Mouse (Mus musculus) neural tube, embryonic 14.5 days (tissue): Measurements from ENCODE around the gene Ctcfl. TPM values are rescaled to one million over a fixed set of nuclear protein-coding genes. Genes with fewer than 3 reads are reported as not detected.
"Not testable (repeated sequence)": the region's sequence is repeated elsewhere in the genome, so short reads cannot be mapped to it uniquely, and the experiment has no call there.

ENCODE experiments used
- ATAC-seq: fragments of 200-750 bp; cut with Nextera tagmentation; 2 replicates; pipeline ENCODE4 v1.8.0; 2017; ENCODE audit warnings: low read depth, mild to moderate bottlenecking, moderate TSS enrichment, moderate library complexity
- H3K27ac ChIP-seq: fragments of 300-500 bp; sonication (generic); 2 replicates; pipeline ENCODE4 v1.5.1; 2014; ENCODE audit warnings: low read depth, mild to moderate bottlenecking, control low read depth, low read length, moderate library complexity, mixed read lengths
- H3K27me3 ChIP-seq: fragments of 300-500 bp; sonication (generic); 2 replicates; pipeline ENCODE4 v1.6.1; 2014; ENCODE audit warnings: low read length; ENCODE audit not compliant: control insufficient read depth, insufficient read depth
- H3K36me3 ChIP-seq: fragments of 300-500 bp; sonication (generic); 2 replicates; pipeline ENCODE4 v1.6.1; 2014; ENCODE audit warnings: low read length, mixed read lengths; ENCODE audit not compliant: control insufficient read depth, insufficient read depth
- H3K4me1 ChIP-seq: fragments of 300-500 bp; sonication (generic); 2 replicates; pipeline ENCODE4 v1.6.1; 2014; ENCODE audit warnings: low read length; ENCODE audit not compliant: control insufficient read depth, insufficient read depth
- H3K4me2 ChIP-seq: fragments of 300-500 bp; sonication (generic); 2 replicates; pipeline ENCODE4 v1.6.1; 2014; ENCODE audit warnings: mild to moderate bottlenecking, low read depth, low read length, control low read depth
- H3K4me3 ChIP-seq: fragments of 300-500 bp; sonication (generic); 2 replicates; pipeline ENCODE4 v1.5.1; 2014; ENCODE audit warnings: low read depth, low read length, control low read depth, mixed read lengths
- H3K9ac ChIP-seq: fragments of 300-500 bp; sonication (generic); replicated peaks from 2 replicates; pipeline ENCODE4 v1.6.1; 2014; ENCODE audit warnings: low read depth, mild to moderate bottlenecking, control low read depth, low read length, mixed read lengths
- H3K9me3 ChIP-seq: fragments of 300-500 bp; sonication (generic); 2 replicates; pipeline ENCODE4 v1.6.1; 2016; ENCODE audit warnings: low read length; ENCODE audit not compliant: control insufficient read depth
- WGBS: fragments of 180-500 bp; shearing (Covaris S2); extraction: QIAGEN DNeasy Blood & Tissue Kit; methylation state at CpG from one replicate; pipeline ENCODE4 v1.1.7; 2014; 5-methylcytosine and 5-hydroxymethylcytosine counted together
- polyA plus RNA-seq: library from polyadenylated mRNA; unstranded; fragments of >200 nt; fragmentation: Nextera tagmentation; extraction: Ambion mirVana; gene quantifications from 2 replicates; pipeline ENCODE4 v1.2.1, GENCODE M21; 2014

Ctcfl gene
- polyA plus RNA-seq, 1 experiment from 2014 or later = 0.08 TPM

DNA sequence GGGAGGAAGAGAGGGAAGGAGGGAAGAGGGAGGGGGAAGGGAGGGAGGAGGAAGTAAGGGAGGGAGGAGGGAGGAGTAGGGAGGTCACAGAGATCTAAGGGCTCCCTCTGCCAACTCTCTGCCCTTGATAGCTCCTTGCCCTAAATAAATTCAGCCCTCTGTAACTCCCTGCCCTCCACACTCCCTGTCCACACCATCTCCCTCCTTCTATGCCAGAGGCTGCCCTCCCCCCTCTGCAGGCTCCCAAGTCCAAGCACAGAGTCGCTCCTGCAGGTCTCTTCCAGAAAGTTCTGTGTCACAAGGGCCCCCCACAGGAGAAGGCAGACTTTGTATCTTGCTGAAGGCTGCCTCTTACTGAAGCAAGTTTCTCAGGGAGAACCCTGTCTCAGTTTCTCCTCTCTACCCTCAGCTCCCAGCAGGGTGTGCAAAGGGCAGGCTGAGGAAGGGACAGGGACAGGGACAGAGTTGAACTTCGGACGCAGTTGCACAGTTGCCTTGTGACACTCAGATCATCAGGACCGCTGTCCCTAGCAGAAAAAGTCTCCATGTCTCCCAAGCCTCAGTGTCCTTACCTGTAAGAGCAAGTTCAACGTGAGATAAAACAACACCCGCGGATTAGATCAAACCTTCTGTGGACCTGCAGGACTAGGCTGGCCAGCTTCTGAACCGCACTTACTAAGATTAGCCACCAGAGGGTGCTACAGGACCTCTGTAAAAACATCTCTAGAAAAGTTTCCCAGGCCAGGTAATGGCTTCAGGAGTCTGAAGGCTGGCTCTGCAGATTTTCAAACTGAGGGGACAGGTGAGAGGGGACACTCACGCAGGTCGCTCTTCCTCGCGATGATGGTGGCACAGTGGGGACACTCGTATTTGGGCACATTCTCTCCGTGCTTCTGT is 12.2 kb downstream of the Ctcfl start:
- WGBS = 23% methylated on average over 14 of the region's 14 CpGs

DNA sequence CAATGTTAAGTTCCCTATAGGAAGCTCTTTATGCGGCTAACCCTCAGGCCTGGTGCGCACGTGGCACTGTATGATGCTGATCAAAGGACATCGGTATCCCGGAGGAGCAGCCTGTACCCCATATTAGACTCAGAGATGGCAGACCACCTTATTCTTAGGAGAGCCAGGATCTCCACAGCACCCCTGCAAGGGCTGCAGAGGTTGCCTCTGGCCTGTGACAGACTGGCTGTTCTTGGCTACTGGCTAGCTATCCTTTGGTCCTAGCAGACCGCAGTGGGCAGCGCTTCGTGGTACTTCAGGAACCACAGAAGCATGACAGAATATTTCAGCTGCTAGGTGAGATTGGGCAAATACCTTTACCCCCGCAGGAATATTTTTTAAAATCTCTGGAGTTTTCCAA is 12.9 kb downstream of the Ctcfl start:
- Histone ChIP-seq H3K27me3 (no peaks in the 10 kb centered on the region), H3K36me3 (no peaks in the 10 kb centered on the region), H3K9me3 (no peaks in the 10 kb centered on the region), H3K4me1 (no peaks in the 10 kb centered on the region), H3K27ac (no peak overlapping the region), H3K4me2 (no peak overlapping the region), H3K4me3 (no peak overlapping the region), H3K9ac (no peak overlapping the region)
- 88% methylated on average over 9 of the region's 9 CpGs for WGBS
- no peak for ATAC-seq

More for the DNA sequence above, 12.2 kb downstream of the Ctcfl start:
- no peak overlapping the region for H3K4me2 ChIP-seq
- no peaks in the 10 kb centered on the region for H3K36me3 ChIP-seq
- H3K27ac ChIP-seq = no peak overlapping the region
- no peak overlapping the region for H3K9ac ChIP-seq
- no peaks in the 10 kb centered on the region for H3K27me3 ChIP-seq
- no peak overlapping the region for H3K4me3 ChIP-seq
- no peaks in the 10 kb centered on the region for H3K9me3 ChIP-seq
- H3K4me1 ChIP-seq = no peaks in the 10 kb centered on the region
- peak; percentile 21; the same call in 1 of the 2 replicates for ATAC-seq

DNA sequence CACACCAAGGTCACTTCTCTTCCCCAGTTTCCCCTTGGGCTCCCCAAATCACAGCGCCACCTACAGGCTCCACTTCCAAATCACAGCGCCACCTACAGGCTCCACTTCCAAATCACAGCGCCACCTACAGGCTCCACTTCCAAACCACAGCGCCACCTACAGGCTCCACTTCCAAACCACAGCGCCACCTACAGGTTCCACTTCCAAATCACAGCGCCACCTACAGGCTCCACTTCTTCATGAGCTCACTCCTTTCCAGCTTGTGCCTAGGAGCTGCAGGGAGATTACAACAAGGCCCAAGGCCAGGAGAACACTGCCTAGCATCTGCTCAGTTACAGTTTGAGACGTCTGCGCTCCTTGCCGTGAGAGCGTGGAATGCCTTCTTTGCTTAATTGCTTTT is 22.0 kb downstream of the Ctcfl start:
- not testable (repeated sequence) for ATAC-seq, H3K4me3 ChIP-seq

DNA sequence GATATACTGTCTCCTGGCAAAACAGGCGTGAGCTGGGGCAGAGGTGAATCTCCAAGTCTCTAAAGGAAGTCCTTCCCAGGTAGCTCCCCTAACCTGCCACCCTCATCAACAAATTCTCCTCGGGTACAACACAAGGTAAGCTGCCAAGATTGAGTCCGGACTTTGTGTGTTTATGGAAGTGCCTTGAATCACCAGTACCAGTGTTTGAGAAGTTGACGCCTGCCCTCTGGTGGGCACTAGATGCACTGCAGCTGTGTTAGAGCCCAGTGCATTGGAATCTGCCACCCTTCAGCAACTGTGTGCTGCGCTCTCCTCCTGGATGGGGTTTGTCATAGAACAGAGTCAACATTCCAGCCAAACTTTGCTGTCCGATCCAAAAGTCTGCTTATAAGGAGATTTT is 29.9 kb downstream of the Ctcfl start:
- no peak overlapping the region for H3K27ac ChIP-seq
- H3K4me2 ChIP-seq = no peak overlapping the region
- H3K9ac ChIP-seq = no peak overlapping the region
- H3K36me3 ChIP-seq = no peaks in the 10 kb centered on the region
- no peaks in the 10 kb centered on the region for H3K27me3 ChIP-seq
- H3K9me3 ChIP-seq = no peaks in the 10 kb centered on the region
- peak; percentile 56; the same call in 1 of the 2 replicates for ATAC-seq
- no peaks in the 10 kb centered on the region for H3K4me1 ChIP-seq
- H3K4me3 ChIP-seq = no peak overlapping the region
- WGBS = 22% methylated on average over 6 of the region's 6 CpGs

More for the DNA sequence above, 22.0 kb downstream of the Ctcfl start:
- H3K9ac ChIP-seq, H3K27ac ChIP-seq, H3K4me2 ChIP-seq, H3K9me3 ChIP-seq, H3K27me3 ChIP-seq, H3K4me1 ChIP-seq, H3K36me3 ChIP-seq: not testable (repeated sequence)
- 90% methylated on average over 10 of the region's 10 CpGs for whole genome bisulfite sequencing

DNA sequence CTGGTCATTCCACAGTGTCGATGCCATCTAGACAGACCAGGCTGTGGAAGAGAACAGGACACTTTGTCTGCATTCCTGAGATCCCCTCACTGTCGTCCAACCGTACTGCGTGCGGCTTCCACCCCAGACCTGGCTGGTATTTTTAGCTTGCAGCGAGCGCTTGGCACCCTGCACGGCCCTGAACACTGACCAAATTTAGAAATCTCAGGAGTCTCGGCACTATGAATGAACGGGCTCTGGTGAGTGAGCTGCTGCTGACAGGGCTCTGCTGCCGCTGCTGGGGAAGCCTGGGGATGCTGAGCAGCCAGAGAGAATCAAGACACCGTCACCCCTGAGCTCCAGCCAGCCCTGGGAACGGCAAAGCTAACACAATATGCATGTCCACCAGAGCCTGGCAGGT is 31.9 kb downstream of the Ctcfl start:
- Histone ChIP-seq H3K27me3 (no peaks in the 10 kb centered on the region), H3K9me3 (no peaks in the 10 kb centered on the region), H3K9ac (no peak overlapping the region), H3K36me3 (no peaks in the 10 kb centered on the region), H3K4me3 (no peak overlapping the region), H3K27ac (no peak overlapping the region), H3K4me1 (no peaks in the 10 kb centered on the region), H3K4me2 (no peak overlapping the region)
- WGBS = 72% methylated on average over 13 of the region's 13 CpGs
- ATAC-seq = no peak

DNA sequence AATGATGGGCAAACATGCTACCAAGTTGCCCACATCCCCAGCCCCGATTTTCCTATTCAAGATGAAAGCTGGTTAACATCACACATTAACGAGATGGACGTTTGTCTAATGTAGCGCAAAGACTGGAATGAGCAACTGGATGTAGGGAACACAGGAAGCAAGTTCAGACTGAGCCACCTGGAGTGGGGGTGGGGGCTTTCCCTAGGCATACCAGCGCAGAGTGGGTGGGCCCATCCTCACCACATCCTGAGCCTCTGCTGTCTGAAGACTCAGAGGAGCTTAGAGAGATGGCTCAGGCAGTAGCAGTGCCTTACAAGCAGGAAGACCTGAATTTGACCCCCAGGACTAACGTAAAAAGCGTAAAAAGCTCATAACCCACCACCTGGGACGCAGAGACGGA is 33.6 kb downstream of the Ctcfl start:
- no peak overlapping the region for H3K9ac ChIP-seq
- H3K4me3 ChIP-seq = no peak overlapping the region
- no peaks in the 10 kb centered on the region for H3K9me3 ChIP-seq
- H3K27me3 ChIP-seq = no peaks in the 10 kb centered on the region
- WGBS = 85% methylated on average over 9 of the region's 9 CpGs
- no peak overlapping the region for H3K4me2 ChIP-seq
- H3K27ac ChIP-seq = no peak overlapping the region
- no peak for ATAC-seq
- no peaks in the 10 kb centered on the region for H3K36me3 ChIP-seq
- no peaks in the 10 kb centered on the region for H3K4me1 ChIP-seq

DNA sequence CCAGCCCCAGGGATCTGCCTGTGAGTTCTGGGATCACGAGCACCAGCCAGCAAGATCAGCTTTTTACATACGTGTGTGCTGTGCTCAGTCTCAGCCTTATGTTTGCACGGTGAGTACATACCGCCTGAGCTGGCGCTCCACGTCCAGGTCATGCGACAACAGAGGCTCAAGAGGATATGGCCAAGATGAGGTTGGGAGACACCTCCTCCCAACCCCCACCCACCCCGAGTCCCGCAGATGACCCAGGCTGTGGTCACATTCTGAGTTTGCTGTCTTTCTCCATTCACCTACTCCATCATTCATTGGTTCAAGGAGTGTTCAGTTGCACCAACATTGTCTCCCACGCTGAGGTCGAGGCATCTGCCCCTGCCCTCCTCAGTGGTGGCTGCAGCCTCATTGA is 34.5 kb downstream of the Ctcfl start:
- H3K27me3 ChIP-seq = no peaks in the 10 kb centered on the region
- H3K4me2 ChIP-seq = no peak overlapping the region
- 97% methylated on average over 11 of the region's 11 CpGs for WGBS
- no peaks in the 10 kb centered on the region for H3K36me3 ChIP-seq
- no peaks in the 10 kb centered on the region for H3K4me1 ChIP-seq
- no peak overlapping the region for H3K9ac ChIP-seq
- no peak overlapping the region for H3K4me3 ChIP-seq
- ATAC-seq = no peak
- no peaks in the 10 kb centered on the region for H3K9me3 ChIP-seq
- no peak overlapping the region for H3K27ac ChIP-seq

DNA sequence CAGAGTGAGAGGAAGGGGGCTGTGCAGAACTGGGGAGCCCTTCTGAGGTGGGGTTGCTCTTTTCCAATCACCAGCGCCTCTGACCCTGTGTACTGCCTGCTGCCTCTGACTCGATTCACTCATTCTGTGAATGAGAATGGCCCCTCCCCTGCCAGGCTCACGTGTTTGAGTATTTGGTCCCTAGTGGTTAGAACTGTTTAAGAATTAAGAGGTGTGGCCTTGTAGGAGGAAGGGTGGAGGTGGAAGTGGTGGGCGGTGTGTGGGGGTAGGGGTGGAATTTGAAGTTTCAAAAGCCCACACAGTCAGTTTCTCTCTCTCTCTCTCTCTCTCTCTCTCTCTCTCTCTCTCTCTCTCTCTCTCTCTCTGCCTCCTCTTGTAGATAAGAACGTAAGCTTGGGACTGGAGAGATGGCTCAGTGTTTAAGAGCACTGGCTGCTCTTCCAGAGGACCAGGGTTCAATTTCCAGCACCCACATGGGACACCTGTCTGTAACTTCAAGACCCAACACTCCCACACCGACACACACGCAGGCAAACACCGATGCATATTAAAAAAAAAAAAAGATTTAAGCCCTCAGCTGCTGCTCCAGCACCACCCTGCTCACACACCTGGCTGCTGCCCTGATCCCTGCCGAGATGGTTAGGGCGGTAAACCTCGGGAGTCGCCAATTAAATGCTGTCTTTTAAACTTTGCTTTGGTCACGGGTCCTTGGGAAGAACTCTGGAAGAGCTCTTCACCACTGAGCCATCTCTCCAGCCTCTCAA is 35.4 kb downstream of the Ctcfl start:
- Histone ChIP-seq H3K9me3 (no peaks in the 10 kb centered on the region), H3K9ac (no peak overlapping the region), H3K4me3 (no peak overlapping the region), H3K4me1 (no peaks in the 10 kb centered on the region), H3K4me2 (no peak overlapping the region), H3K27ac (no peak overlapping the region), H3K27me3 (no peaks in the 10 kb centered on the region), H3K36me3 (no peaks in the 10 kb centered on the region)
- ATAC-seq = peak; percentile 38; the same call in 1 of the 2 replicates
- WGBS = 15% methylated on average over 13 of the region's 13 CpGs

DNA sequence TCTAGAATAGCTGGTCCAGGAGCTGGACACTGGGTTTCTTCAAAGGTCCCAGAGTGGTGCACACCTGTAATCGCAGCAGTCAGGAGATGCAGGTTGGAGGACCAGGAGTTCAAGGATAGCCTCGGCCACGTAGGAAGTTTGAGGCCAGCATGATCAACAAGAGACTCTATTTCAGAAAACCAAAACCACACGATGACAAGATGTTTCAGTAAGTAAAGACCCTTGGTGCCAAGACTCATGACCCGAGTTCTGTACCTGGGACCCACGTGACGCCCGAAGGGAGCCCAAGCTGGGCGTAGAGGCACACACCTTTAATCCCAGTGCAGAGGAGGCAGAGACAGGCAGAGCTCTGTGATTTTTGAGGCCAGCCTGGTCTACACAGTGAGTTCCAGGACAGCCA is 36.2 kb downstream of the Ctcfl start:
- 78% methylated on average over 9 of the region's 9 CpGs for WGBS
- no peak overlapping the region for H3K9ac ChIP-seq

More for the DNA sequence above, 36.2 kb downstream of the Ctcfl start:
- H3K9me3 ChIP-seq = no peaks in the 10 kb centered on the region
- H3K27ac ChIP-seq = no peak overlapping the region
- no peaks in the 10 kb centered on the region for H3K36me3 ChIP-seq
- no peak for ATAC-seq
- H3K4me3 ChIP-seq = no peak overlapping the region
- H3K4me1 ChIP-seq = no peaks in the 10 kb centered on the region
- no peaks in the 10 kb centered on the region for H3K27me3 ChIP-seq
- no peak overlapping the region for H3K4me2 ChIP-seq
